ENCODE assay signal across 9 mouse cellular contexts in the genomic region with DNA sequence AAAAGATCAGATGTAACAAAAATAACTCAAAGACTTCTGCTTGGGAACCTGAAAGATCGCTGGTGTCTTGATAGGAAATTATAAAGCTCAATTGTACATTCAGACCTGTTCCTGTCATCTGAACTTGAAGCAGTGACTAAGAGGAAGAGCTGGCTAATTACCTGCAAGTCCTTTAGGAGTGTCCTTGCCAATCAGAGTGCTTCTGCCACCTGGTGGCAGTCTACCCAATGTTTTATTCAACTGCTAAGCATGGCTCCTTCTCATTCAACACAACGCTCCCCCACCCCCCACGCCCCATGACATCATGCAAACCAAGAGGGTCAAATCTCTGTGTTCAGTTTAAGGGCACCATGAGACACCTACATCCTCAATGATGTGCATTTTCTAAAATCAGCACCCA. TPM values are rescaled to one million over a fixed set of nuclear protein-coding genes. Genes with fewer than 3 reads are reported as not detected.
DNase-seq lines count a peak whose midpoint lies in the region; ATAC-seq lines count a peak whose summit lies in the region.
"Had no signal": no experiment of that assay in that cellular context is flagged by ENCODE, and none has a peak within 500 bp of the region (broad histone marks: within the 10 kb centered on the region; RNA-seq: fewer than 3 reads in every experiment).

No protein-coding gene starts in this region.

- H3K4me1 ChIP-seq in hindbrain, embryonic 14.5 days (replicated peaks; ENCODE audit: control insufficient read depth, insufficient read depth, low read length): 0 out of 2 replicates have a peak, but pooled peaks cover 6% of the 10 kb centered on the region

- WGBS in hindbrain, embryonic 14.5 days: 17% methylated on average over 3 of the region's 3 CpGs

- H3K27ac ChIP-seq in hindbrain, embryonic 14.5 days: no peak overlapping the region

- H3K4me3 ChIP-seq in hindbrain, embryonic 14.5 days (replicated peaks; ENCODE audit: low read length): no peak overlapping the region
- H3K4me3 ChIP-seq: myocyte had no signal

- H3K9me3 ChIP-seq in hindbrain, embryonic 14.5 days (ENCODE audit: control insufficient read depth, low read length): no peaks in the 10 kb centered on the region

- ATAC-seq in frontal cortex, adult (ENCODE audit: low TSS enrichment): peak; percentile 82
- ATAC-seq in hindbrain, embryonic 14.5 days (ENCODE audit: low FRiP score): peak; percentile 51; the same call in 1 of the 2 replicates
- ATAC-seq in monocyte, adult 5-6 weeks (replicated peaks; ENCODE audit: insufficient number of reproducible peaks, low FRiP score, low TSS enrichment, poor library complexity, severe bottlenecking): no peak

- H3K27me3 ChIP-seq in hindbrain, embryonic 14.5 days (ENCODE audit: control insufficient read depth, insufficient read depth, low read length): no peaks in the 10 kb centered on the region

- H3K36me3 ChIP-seq in hindbrain, embryonic 14.5 days (replicated peaks; ENCODE audit: control insufficient read depth, insufficient read depth): no peaks in the 10 kb centered on the region

- peak; percentile 60 for DNase-seq in WW6 (ENCODE audit: low read depth, low spot score)
- peak; percentile 71 to 72 for DNase-seq in cerebellum, adult 18-20 months
- peak; percentile 79 for DNase-seq in hindbrain, embryonic 14.5 days (ENCODE audit: low spot score)
- peak; percentile 72 for DNase-seq in layer of hippocampus, adult 9-11 months
- DNase-seq in lung, postnatal 14 days: peak; percentile 83
- peak; percentile 84 to 91 for DNase-seq in right cerebral cortex, adult 2 months (ENCODE audit: low spot score in 2 of 2)

- no peak overlapping the region for H3K4me2 ChIP-seq in hindbrain, embryonic 14.5 days (replicated peaks)

- no peak overlapping the region for H3K9ac ChIP-seq in hindbrain, embryonic 14.5 days

RNA-seq across cellular contexts. Expression of a gene that starts 28.3 kb away (rescaled TPM):
- polyA plus RNA-seq in hindbrain, embryonic 14.5 days (2014; fragmentation: Nextera tagmentation; extraction: Ambion mirVana): 0.72 and 0.86 TPM in 2 replicates
- 3.9 to 7.9 TPM (median 5.3 TPM) in 3 replicates for total RNA-seq in monocyte, adult 5-6 weeks (2017)

RNA-seq across cellular contexts. Expression of a gene that starts 28.5 kb away (rescaled TPM):
- polyA plus RNA-seq in hindbrain, embryonic 14.5 days (2014; fragmentation: Nextera tagmentation; extraction: Ambion mirVana): 2.3 and 3.1 TPM in 2 replicates
- total RNA-seq in monocyte, adult 5-6 weeks (2017): 29.6 to 36.6 TPM (median 36.2 TPM) in 3 replicates
